ENCODE assay signal across 20 mouse cellular contexts in the genomic region with DNA sequence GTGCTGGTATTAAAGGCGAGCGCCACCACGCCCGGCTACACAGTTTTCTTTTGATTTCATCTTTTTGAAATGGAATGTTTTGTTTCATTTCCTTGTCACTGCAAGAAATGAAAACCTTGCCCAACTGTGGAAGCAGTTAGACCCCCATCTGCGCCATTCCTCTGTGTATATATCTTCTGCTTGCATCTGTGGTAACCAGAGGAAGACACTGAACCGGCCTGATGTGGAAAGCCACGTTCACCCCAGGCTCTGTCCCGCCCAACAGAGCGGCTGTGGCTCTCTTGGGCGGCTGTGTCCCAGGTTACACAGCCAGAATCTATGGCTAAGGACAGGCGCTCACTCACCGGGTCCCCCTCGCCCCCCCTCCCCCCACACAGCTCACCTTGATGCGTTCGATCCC.
"Had no signal": no experiment of that assay in that cellular context is flagged by ENCODE, and none has a peak within 500 bp of the region (broad histone marks: within the 10 kb centered on the region; RNA-seq: fewer than 3 reads in every experiment).

No protein-coding gene starts in this region.

- H3K4me2 ChIP-seq: limb, embryonic 15.5 days; liver, embryonic 11.5 days; lung, embryonic 14.5 days; neural tube, embryonic 12.5 days; neural tube, embryonic 15.5 days had no signal

- ATAC-seq: liver, postnatal 0 days; lung, postnatal 0 days had no signal

- H3K9ac ChIP-seq: limb, embryonic 15.5 days; liver, embryonic 14.5 days; liver, postnatal 0 days; lung, embryonic 14.5 days; neural tube, embryonic 12.5 days; neural tube, embryonic 15.5 days had no signal

- H3K27me3 ChIP-seq: limb, embryonic 15.5 days; neural tube, embryonic 12.5 days; neural tube, embryonic 15.5 days had no signal

- H3K27ac ChIP-seq: kidney, postnatal 0 days; limb, embryonic 15.5 days; liver, embryonic 14.5 days; macrophage; midbrain, embryonic 10.5 days; neural tube, embryonic 12.5 days; neural tube, embryonic 15.5 days; stomach, postnatal 0 days had no signal

- DNase-seq: kidney, adult 2 months; kidney, postnatal 25 days; liver, postnatal 0 days; lung, embryonic 14.5 days; midbrain, embryonic 14.5 days; right cerebral cortex, adult 18-20 months; right cerebral cortex, postnatal 14 days; right cerebral cortex, postnatal 4 days; thymus, postnatal 25 days had no signal

- H3K9me3 ChIP-seq: limb, embryonic 15.5 days; megakaryocyte, embryonic 14.5 days; midbrain, embryonic 10.5 days; neural tube, embryonic 12.5 days; neural tube, embryonic 15.5 days had no signal

- H3K36me3 ChIP-seq: limb, embryonic 15.5 days; midbrain, embryonic 10.5 days; neural tube, embryonic 12.5 days; neural tube, embryonic 15.5 days had no signal

- H3K4me3 ChIP-seq: limb, embryonic 15.5 days; megakaryocyte, embryonic 14.5 days; midbrain, embryonic 10.5 days; neural tube, embryonic 12.5 days; neural tube, embryonic 15.5 days had no signal
